Mouse (Mus musculus): ENCODE results near the gene Pcmt1. TPM values are rescaled to one million over a fixed set of nuclear protein-coding genes. Genes with fewer than 3 reads are reported as not detected.

Pcmt1 gene
- 98.4 and 112 TPM in 2 replicates for polyA plus RNA-seq (2015; fragmentation: Nextera tagmentation; extraction: Ambion mirVana)

DNA sequence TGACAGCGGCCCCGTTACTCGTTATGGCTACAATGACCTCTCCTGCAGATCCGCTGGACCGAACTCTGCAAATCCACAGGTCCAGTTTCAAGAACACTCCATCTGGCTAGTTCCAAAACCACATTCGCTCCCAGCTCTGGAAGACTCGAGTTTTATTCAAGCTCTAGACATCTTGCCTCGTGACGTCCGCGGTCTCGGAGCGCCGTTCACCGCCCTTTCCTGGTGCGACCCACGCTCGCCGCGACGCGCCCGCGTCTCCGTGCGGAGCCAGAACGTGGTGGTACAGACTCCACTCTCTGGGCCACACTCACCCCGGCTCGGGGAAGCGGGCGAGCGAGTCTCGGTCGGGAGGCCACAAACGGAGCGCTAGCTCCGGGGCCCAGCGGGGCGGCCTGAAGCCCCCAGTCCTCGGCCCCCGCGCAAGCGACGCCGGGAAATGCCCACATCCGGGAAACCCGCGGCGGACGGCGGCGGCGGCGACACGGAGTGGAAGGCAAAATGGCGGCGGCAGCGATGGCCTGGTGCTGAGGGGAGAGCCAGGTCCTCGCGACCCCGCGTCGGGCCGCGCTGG is at the start of gene Pcmt1, which contains the start of gene Lats1:
Gene Pcmt1 (minus strand): TSS at position 406 of the 571 bp plus-strand sequence.
Gene Lats1 (plus strand): TSS at position 484 of the 571 bp plus-strand sequence.

DNA sequence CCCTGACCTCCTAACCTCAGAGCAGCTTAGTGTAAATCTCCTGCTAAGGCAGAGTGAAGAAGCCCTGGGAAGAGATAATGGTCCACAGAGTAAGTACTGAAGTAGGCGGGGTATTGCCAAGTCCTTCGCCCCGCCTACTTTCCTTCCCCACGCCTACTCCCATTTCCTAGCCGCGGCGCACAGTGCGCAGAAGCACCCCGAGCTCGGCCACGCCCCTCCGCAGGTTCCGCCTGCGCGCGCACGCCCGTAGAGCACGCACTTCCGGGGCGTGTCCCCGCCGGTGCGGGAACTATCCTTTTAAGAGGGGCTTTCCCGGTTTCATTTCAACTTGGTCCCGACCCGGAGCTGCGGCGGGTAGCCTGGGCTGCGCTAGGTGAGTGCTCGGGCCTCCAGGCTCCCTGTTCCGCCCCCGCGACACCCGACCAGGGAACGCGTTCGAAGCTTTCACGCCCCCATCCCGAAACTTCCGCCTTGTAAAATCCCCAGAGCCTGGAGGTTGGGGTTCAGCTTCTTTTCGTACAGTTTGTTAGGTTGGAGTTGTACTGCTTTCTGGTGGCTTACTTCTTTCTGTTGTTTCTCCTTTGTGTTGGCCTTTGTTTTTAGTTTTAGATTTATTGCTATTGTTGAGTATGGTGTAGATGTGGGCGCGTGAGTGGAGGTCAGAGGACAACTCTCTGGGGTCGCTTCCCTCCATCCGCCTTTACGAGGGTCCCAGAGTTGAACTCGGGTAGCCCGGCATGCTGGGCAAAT is 45.0 kb upstream of the Pcmt1 start, which contains the start of gene Katna1:
Gene Katna1 (plus strand): TSS at position 250 of the 750 bp plus-strand sequence.

GRCm38 (mm10) chr10:7667342-7667802 is 13.6 kb downstream of the Pcmt1 start, which contains the start of gene Nup43:
Gene Nup43 (plus strand): TSS chr10:7667503.

DNA sequence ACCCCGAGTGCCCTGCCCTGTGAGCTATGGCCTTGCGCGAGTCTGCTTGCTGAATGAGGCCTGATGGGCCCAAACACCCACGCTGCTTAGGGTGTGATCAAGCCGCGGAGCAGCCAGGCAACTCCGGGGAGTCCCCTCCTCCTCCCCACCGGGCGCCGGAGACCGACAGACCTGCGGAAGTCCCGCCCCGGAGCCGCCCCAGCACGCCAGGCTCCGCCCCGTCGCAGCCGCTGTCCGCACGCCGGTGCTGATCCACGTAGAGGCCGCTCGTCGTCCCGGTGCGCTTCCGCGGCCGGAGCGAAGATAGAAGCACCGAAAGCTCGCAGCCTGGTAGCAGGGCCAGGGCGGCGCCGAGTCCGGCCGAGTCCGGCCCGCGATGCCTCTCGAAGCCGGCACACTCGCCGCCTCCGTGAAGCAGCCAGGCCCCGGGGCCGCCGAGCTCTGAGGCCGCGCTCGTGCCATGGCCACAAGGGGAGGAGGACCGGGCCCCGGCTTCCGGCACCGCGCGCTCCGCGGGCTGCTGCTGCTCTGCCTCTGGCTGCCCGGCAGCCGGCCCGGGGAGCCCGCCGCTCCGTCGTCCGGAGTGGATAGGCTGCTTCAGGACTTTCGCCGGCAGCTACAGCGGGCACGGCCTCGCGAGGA is 91.2 kb downstream of the Pcmt1 start, which contains the start of gene Lrp11:
Gene Lrp11 (plus strand): TSS at position 209 of the 642 bp plus-strand sequence.

Other genes starting within 250 kb of the Pcmt1 start
- 2.5 and 2.7 TPM in 2 replicates for gene Ulbp1, start 207.5 kb downstream of the Pcmt1 start, polyA plus RNA-seq (2015; fragmentation: Nextera tagmentation; extraction: Ambion mirVana)
- gene Lrp11, start 91.3 kb downstream of the Pcmt1 start, polyA plus RNA-seq (2015; fragmentation: Nextera tagmentation; extraction: Ambion mirVana): 17.4 and 27.1 TPM in 2 replicates
- 24.4 and 27.2 TPM in 2 replicates for gene Nup43, start 13.6 kb downstream of the Pcmt1 start, polyA plus RNA-seq (2015; fragmentation: Nextera tagmentation; extraction: Ambion mirVana)
- gene Lats1, start 78 bp upstream of the Pcmt1 start, polyA plus RNA-seq (2015; fragmentation: Nextera tagmentation; extraction: Ambion mirVana): 4.7 and 4.8 TPM in 2 replicates
- 29.4 and 37.7 TPM in 2 replicates for gene Katna1, start 44.9 kb upstream of the Pcmt1 start, polyA plus RNA-seq (2015; fragmentation: Nextera tagmentation; extraction: Ambion mirVana)
- 205 and 321 TPM in 2 replicates for gene Ginm1, start 111.7 kb upstream of the Pcmt1 start, polyA plus RNA-seq (2015; fragmentation: Nextera tagmentation; extraction: Ambion mirVana)
- gene Ppil4, start 111.8 kb upstream of the Pcmt1 start, polyA plus RNA-seq (2015; fragmentation: Nextera tagmentation; extraction: Ambion mirVana): 19.2 and 26.1 TPM in 2 replicates
- 0.08 and 0.12 TPM in 2 replicates for gene Zc3h12d, start 151.3 kb upstream of the Pcmt1 start, polyA plus RNA-seq (2015; fragmentation: Nextera tagmentation; extraction: Ambion mirVana)